In the genomic region with DNA sequence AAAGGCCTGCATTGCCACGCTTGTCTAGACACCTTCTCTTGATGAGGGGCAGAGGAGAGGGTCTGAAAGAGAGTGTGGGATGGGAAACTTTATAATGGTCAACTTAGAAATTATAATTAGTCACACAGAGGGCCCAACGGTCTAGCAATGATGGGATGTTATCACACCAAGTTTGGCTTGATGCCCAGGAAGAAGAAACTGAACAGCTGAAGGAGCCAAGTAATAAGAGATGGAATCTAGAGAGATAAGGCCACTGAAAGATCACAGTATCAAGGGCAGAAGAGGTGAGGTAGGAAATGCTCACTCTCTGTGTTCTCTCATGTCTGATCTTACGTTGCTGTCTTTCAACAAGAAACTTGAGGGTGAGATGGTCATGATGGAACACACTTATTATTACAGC, we compare ENCODE assay signal across 14 mouse cellular contexts.
"Had no signal": no experiment of that assay in that cellular context is flagged by ENCODE, and none has a peak within 500 bp of the region (broad histone marks: within the 10 kb centered on the region; RNA-seq: fewer than 3 reads in every experiment).

No protein-coding gene starts in this region.

- H3K9me3 ChIP-seq: limb, embryonic 15.5 days; liver, embryonic 12.5 days; lung, embryonic 15.5 days; midbrain, embryonic 12.5 days had no signal

- ATAC-seq: liver, embryonic 12.5 days; midbrain, embryonic 16.5 days had no signal

- H3K27me3 ChIP-seq: limb, embryonic 15.5 days; liver, embryonic 12.5 days; lung, embryonic 15.5 days; midbrain, embryonic 12.5 days had no signal

- H3K4me3 ChIP-seq: limb, embryonic 15.5 days; liver, embryonic 12.5 days; lung, embryonic 15.5 days; midbrain, embryonic 12.5 days had no signal

- H3K4me2 ChIP-seq: limb, embryonic 15.5 days; liver, embryonic 12.5 days; lung, embryonic 15.5 days; midbrain, embryonic 12.5 days had no signal

- H3K36me3 ChIP-seq: limb, embryonic 15.5 days; liver, embryonic 12.5 days; lung, embryonic 15.5 days; midbrain, embryonic 12.5 days had no signal

- DNase-seq: kidney, adult 11 months; kidney, adult 9 months; kidney, postnatal 36 days; layer of hippocampus, adult 9-11 months; layer of hippocampus, postnatal 36 days; lung, postnatal 14 days; right cerebral cortex, postnatal 4 days had no signal

- H3K9ac ChIP-seq: limb, embryonic 15.5 days; liver, embryonic 12.5 days; lung, embryonic 15.5 days; midbrain, embryonic 12.5 days had no signal

- H3K27ac ChIP-seq: kidney, postnatal 0 days; limb, embryonic 15.5 days; liver, embryonic 12.5 days; lung, embryonic 15.5 days; midbrain, embryonic 12.5 days; stomach, postnatal 0 days had no signal

- H3K4me1 ChIP-seq: limb, embryonic 15.5 days; liver, embryonic 12.5 days; lung, embryonic 15.5 days; midbrain, embryonic 12.5 days had no signal
